ENCODE assay signal across 10 mouse cellular contexts in genomic region chr4:143297016-143297556, GRCm38 (mm10). TPM values are rescaled to one million over a fixed set of nuclear protein-coding genes. Genes with fewer than 3 reads are reported as not detected.
A peak's percentile ranks its signal among the peaks of the same experiment; 100 is the strongest.
DNase-seq lines count a peak whose midpoint lies in the region; ATAC-seq and TF ChIP-seq lines count a peak whose summit lies in the region.
"Had no signal": no experiment of that assay in that cellular context is flagged by ENCODE, and none has a peak within 500 bp of the region (broad histone marks: within the 10 kb centered on the region; RNA-seq: fewer than 3 reads in every experiment).

No protein-coding gene starts in this region.

- no peak for TF ChIP-seq CTCF in ES-Bruce4 (IDR thresholded peaks at IDR 0.05; ENCODE audit: low read depth, low read length)

- peak; percentile 74 for ATAC-seq in forebrain, embryonic 16.5 days

- H3K4me1 ChIP-seq in ES-Bruce4 (ENCODE audit: control insufficient read depth, insufficient read depth, low read length): no peaks in the 10 kb centered on the region
- peaks cover 30% of the 10 kb centered on the region for H3K4me1 ChIP-seq in forebrain, embryonic 16.5 days (replicated peaks; ENCODE audit: control insufficient read depth, insufficient read depth, low read length)

- no peak for TF ChIP-seq POLR2A in ES-Bruce4 (IDR thresholded peaks at IDR 0.05; ENCODE audit: insufficient read depth, low read length)

- H3K9me3 ChIP-seq in ES-Bruce4 (replicated peaks; ENCODE audit: control insufficient read depth, insufficient read depth, low read length, poor library complexity, severe bottlenecking): peaks cover 14% of the 10 kb centered on the region
- H3K9me3 ChIP-seq in forebrain, embryonic 16.5 days (ENCODE audit: control insufficient read depth, low read length): no peaks in the 10 kb centered on the region

- no peak for TF ChIP-seq EP300 in ES-Bruce4 (IDR thresholded peaks at IDR 0.05; ENCODE audit: insufficient read depth, low read depth, low read length)

- peak overlapping the region; percentile 48 for H3K9ac ChIP-seq in ES-Bruce4 (ENCODE audit: low read depth, poor library complexity, severe bottlenecking)
- H3K9ac ChIP-seq in forebrain, embryonic 16.5 days (replicated peaks; ENCODE audit: low read depth, low read length): peak overlapping the region; percentile 27; the same call in 1 of the 2 replicates

- peak overlapping the region; percentile 41 for H3K4me2 ChIP-seq in forebrain, embryonic 16.5 days (ENCODE audit: low read length)

- WGBS in forebrain, embryonic 16.5 days: 1% methylated on average over 12 of the region's 12 CpGs

- no peaks in the 10 kb centered on the region for H3K27me3 ChIP-seq in ES-Bruce4 (ENCODE audit: control insufficient read depth, insufficient read depth, low read length, poor library complexity, severe bottlenecking)
- H3K27me3 ChIP-seq in forebrain, embryonic 16.5 days (replicated peaks; ENCODE audit: control insufficient read depth, insufficient read depth, low read length): no peaks in the 10 kb centered on the region

- peak; percentile 12 for DNase-seq in gastrocnemius, postnatal 14 days
- DNase-seq in gastrocnemius, postnatal 10 days: no peak
- DNase-seq in mesoderm, embryonic 11.5 days (ENCODE audit: low read depth, low spot score): peak; percentile 49
- no peak for DNase-seq in spleen, adult 18-20 months
- no peak for DNase-seq in cerebellum, adult 9-10 months
- DNase-seq in left cerebral cortex, postnatal 36 days (ENCODE audit: low spot score in 2 of 2): no peak
- DNase-seq: B cell, adult 2 months had no signal

- peaks cover 9% of the 10 kb centered on the region for H3K36me3 ChIP-seq in ES-Bruce4 (ENCODE audit: control insufficient read depth, insufficient read depth, low read length, poor library complexity, severe bottlenecking)
- no peaks in the 10 kb centered on the region for H3K36me3 ChIP-seq in forebrain, embryonic 16.5 days (ENCODE audit: control insufficient read depth, insufficient read depth)

- intact Hi-C loops in gastrocnemius, postnatal 14 days (cut with DNase I; ENCODE audit: low total_unique reads): no loop called here
- intact Hi-C loops in left cerebral cortex, postnatal 36 days (cut with DNase I): no loop called here

- peak overlapping the region; percentile 60 for H3K4me3 ChIP-seq in ES-Bruce4 (ENCODE audit: low read depth, low read length)
- H3K4me3 ChIP-seq in forebrain, embryonic 16.5 days (replicated peaks; ENCODE audit: low read length): peak overlapping the region; percentile 27

- H3K27ac ChIP-seq in ES-Bruce4 (ENCODE audit: insufficient read depth, low read length): peak overlapping the region; percentile 15; the same call in 1 of the 2 replicates
- peak overlapping the region; percentile 37 for H3K27ac ChIP-seq in forebrain, embryonic 16.5 days (ENCODE audit: low read length)

RNA-seq across cellular contexts. Expression of gene Pdpn, which starts 2.3 kb away (rescaled TPM):
- 10 to 100 TPM; 12.5 to 16.1 TPM for total RNA-seq in gastrocnemius, postnatal 14 days (2021)
- total RNA-seq in gastrocnemius, postnatal 10 days (2021): 10 to 100 TPM; 23.1 to 28.3 TPM
- polyA plus RNA-seq in ES-Bruce4 (2011; ENCODE audit: insufficient read depth, insufficient read length, low read depth, missing spikeins): 179 and 198 TPM in 2 replicates
- 41.3 and 53.3 TPM in 2 replicates for polyA plus RNA-seq in forebrain, embryonic 16.5 days (2015; fragmentation: Nextera tagmentation; extraction: Ambion mirVana)
- total RNA-seq in left cerebral cortex, postnatal 36 days (2021): 10 to 100 TPM; 13.3 to 15.1 TPM

RNA-seq across cellular contexts. Expression of gene Lrrc38, which starts 52.5 kb away (rescaled TPM):
- total RNA-seq in gastrocnemius, postnatal 14 days (2021): 10 to 100 TPM; 21.0 to 22.1 TPM
- 10 to 100 TPM; 18.6 to 24.2 TPM for total RNA-seq in gastrocnemius, postnatal 10 days (2021)
- polyA plus RNA-seq in ES-Bruce4 (2011; ENCODE audit: insufficient read depth, insufficient read length, low read depth, missing spikeins): not detected in 2 replicates
- polyA plus RNA-seq in forebrain, embryonic 16.5 days (2015; fragmentation: Nextera tagmentation; extraction: Ambion mirVana): 0.09 and 0.17 TPM in 2 replicates
- 1 to 10 TPM; 1.7 to 3.0 TPM for total RNA-seq in left cerebral cortex, postnatal 36 days (2021)
- polyA plus RNA-seq: large intestine, adult 2 months had no signal

Comparison
In these comparisons a context has a peak if more than half of its experiments do, and no peak if none do; other contexts are left out.
1. DNase-seq: peak in gastrocnemius, postnatal 14 days (single experiment) and mesoderm, embryonic 11.5 days (single experiment); none in gastrocnemius, postnatal 10 days (single experiment), spleen, adult 18-20 months (0 of 2), cerebellum, adult 9-10 months (single experiment) and left cerebral cortex, postnatal 36 days (0 of 2).
2. RNA of gene Lrrc38, which starts 52.5 kb away (total RNA-seq): 18.6 to 24.2 TPM in gastrocnemius, postnatal 10 days and 21.0 to 22.1 TPM in gastrocnemius, postnatal 14 days; 1.7 to 3.0 TPM in left cerebral cortex, postnatal 36 days; every median in the first group is over 4 times any median in the second.